Mouse (Mus musculus) bone marrow, adult 2 months (tissue): ENCODE measurements around the gene Tanc2. TPM values are rescaled to one million over a fixed set of nuclear protein-coding genes. Genes with fewer than 3 reads are reported as not detected.

Experiments
- H3K27ac ChIP-seq: fragments of 200-500 bp; 2 replicates; pipeline ENCODE4 v1.5.1; 2012; ENCODE audit warnings: low read depth, mild to moderate bottlenecking, control low read depth, inconsistent platforms, low read length; ENCODE audit not compliant: control insufficient read depth, poor library complexity, insufficient read depth
- H3K4me1 ChIP-seq: fragments of 200-500 bp; 2 replicates; pipeline ENCODE4 v1.6.1; 2011; ENCODE audit warnings: low read length; ENCODE audit not compliant: control insufficient read depth, insufficient read depth
- H3K4me3 ChIP-seq: fragments of 200-500 bp; replicated peaks from 2 replicates; pipeline ENCODE3; 2011; ENCODE audit warnings: mild to moderate bottlenecking, low read depth, low read length, control low read depth; ENCODE audit not compliant: control insufficient read depth
- CTCF ChIP-seq: fragments of 200-500 bp; IDR thresholded peaks from 2 replicates; pipeline ENCODE4 v1.5.1; 2011; ENCODE audit warnings: low read length, control low read depth; ENCODE audit not compliant: control insufficient read depth, insufficient read depth
- POLR2A ChIP-seq: fragments of 200-500 bp; IDR thresholded peaks from 2 replicates; pipeline ENCODE4 v1.6.1; 2011; ENCODE audit warnings: low read depth, mild to moderate bottlenecking, control low read depth, low read length, borderline replicate concordance; ENCODE audit not compliant: control insufficient read depth
- WGBS: fragments of 180-500 bp; shearing (Covaris S2); methylation state at CpG from one replicate; pipeline ENCODE4 v1.1.7; 2018; 5-methylcytosine and 5-hydroxymethylcytosine counted together
- polyA plus RNA-seq: library from polyadenylated mRNA; stranded (reverse); fragments of >200 nt; gene quantifications from 2 replicates; pipeline ENCODE4 v1.2.4, GENCODE M21; 2011; ENCODE audit warnings: low replicate concordance; ENCODE audit not compliant: missing spikeins, insufficient read depth, insufficient read length

Gene Tanc2
- polyA plus RNA-seq, 1 experiment = 5.7 TPM

- no peak overlapping the region for H3K4me3 ChIP-seq
- H3K27ac ChIP-seq = no peak overlapping the region
- WGBS = 50% methylated on average over 2 of the region's 2 CpGs
- no peak for TF ChIP-seq POLR2A
- TF ChIP-seq CTCF = no peak
- no peaks in the 10 kb centered on the region for H3K4me1 ChIP-seq
Measured at GRCm38 (mm10) chr11:105823759-105824158, 234.0 kb downstream of the Tanc2 start.

GRCm38 (mm10) chr11:105828175-105828574 lies 238.4 kb downstream of the Tanc2 start:
- Histone ChIP-seq H3K4me1 (no peaks in the 10 kb centered on the region), H3K27ac (no peak overlapping the region), H3K4me3 (no peak overlapping the region)
- WGBS = 81% methylated on average over 2 of the region's 2 CpGs
- no peak for TF ChIP-seq POLR2A
- TF ChIP-seq CTCF = no peak

- H3K4me3 ChIP-seq = no peak overlapping the region
- no peak overlapping the region; the same call in 1 of the 2 replicates for H3K27ac ChIP-seq
- TF ChIP-seq CTCF = no peak
- no peak for TF ChIP-seq POLR2A
- H3K4me1 ChIP-seq = no peaks in the 10 kb centered on the region
- WGBS = 63% methylated on average over 4 of the region's 4 CpGs
Measured at GRCm38 (mm10) chr11:105835209-105835608, 245.4 kb downstream of the Tanc2 start.

- no peaks in the 10 kb centered on the region for H3K4me1 ChIP-seq
- 71% methylated on average over 6 of the region's 6 CpGs for WGBS
- no peak overlapping the region for H3K27ac ChIP-seq
Measured at GRCm38 (mm10) chr11:105836344-105836891, 246.6 kb downstream of the Tanc2 start.

GRCm38 (mm10) chr11:105837962-105838361 lies 248.2 kb downstream of the Tanc2 start:
- Histone ChIP-seq H3K4me3 (no peak overlapping the region), H3K27ac (no peak overlapping the region), H3K4me1 (no peaks in the 10 kb centered on the region)
- TF ChIP-seq CTCF (no peak), POLR2A (no peak)

More at GRCm38 (mm10) chr11:105836344-105836891, 246.6 kb downstream of the Tanc2 start:
- H3K4me3 ChIP-seq = no peak overlapping the region
- TF ChIP-seq POLR2A (no peak), CTCF (no peak)

GRCm38 (mm10) chr11:105845901-105846300 lies 256.1 kb downstream of the Tanc2 start:
- no peak overlapping the region for H3K27ac ChIP-seq
- 35% methylated on average over 1 of the region's 1 CpGs for WGBS

GRCm38 (mm10) chr11:105855504-105855903 lies 265.7 kb downstream of the Tanc2 start:
- Histone ChIP-seq H3K4me3 (no peak overlapping the region), H3K4me1 (no peaks in the 10 kb centered on the region), H3K27ac (no peak overlapping the region)
- 73% methylated on average over 3 of the region's 3 CpGs for WGBS
- no peak for TF ChIP-seq CTCF
- no peak for TF ChIP-seq POLR2A

More at GRCm38 (mm10) chr11:105845901-105846300, 256.1 kb downstream of the Tanc2 start:
- no peak for TF ChIP-seq POLR2A
- TF ChIP-seq CTCF = no peak
- H3K4me3 ChIP-seq = no peak overlapping the region
- no peaks in the 10 kb centered on the region for H3K4me1 ChIP-seq

GRCm38 (mm10) chr11:105858063-105858462 lies 268.3 kb downstream of the Tanc2 start:
- TF ChIP-seq CTCF = no peak
- TF ChIP-seq POLR2A = no peak
- Histone ChIP-seq H3K27ac (no peak overlapping the region), H3K4me1 (no peaks in the 10 kb centered on the region), H3K4me3 (no peak overlapping the region)

GRCm38 (mm10) chr11:105885558-105885957 lies 295.8 kb downstream of the Tanc2 start:
- Histone ChIP-seq H3K4me1 (no peaks in the 10 kb centered on the region), H3K4me3 (no peak overlapping the region), H3K27ac (no peak overlapping the region)
- WGBS = 65% methylated on average over 1 of the region's 1 CpGs
- no peak for TF ChIP-seq POLR2A
- TF ChIP-seq CTCF = no peak
